Mouse (Mus musculus): ENCODE measurements around the gene Gm13023. TPM values are rescaled to one million over a fixed set of nuclear protein-coding genes. Genes with fewer than 3 reads are reported as not detected.

The Gm13023 gene
- not detected for total RNA-seq (2023)

GRCm38 (mm10) chr4:143789052-143789451 is at the start of gene Gm13023:
Gm13023 (plus strand) TSS chr4:143789352.

DNA sequence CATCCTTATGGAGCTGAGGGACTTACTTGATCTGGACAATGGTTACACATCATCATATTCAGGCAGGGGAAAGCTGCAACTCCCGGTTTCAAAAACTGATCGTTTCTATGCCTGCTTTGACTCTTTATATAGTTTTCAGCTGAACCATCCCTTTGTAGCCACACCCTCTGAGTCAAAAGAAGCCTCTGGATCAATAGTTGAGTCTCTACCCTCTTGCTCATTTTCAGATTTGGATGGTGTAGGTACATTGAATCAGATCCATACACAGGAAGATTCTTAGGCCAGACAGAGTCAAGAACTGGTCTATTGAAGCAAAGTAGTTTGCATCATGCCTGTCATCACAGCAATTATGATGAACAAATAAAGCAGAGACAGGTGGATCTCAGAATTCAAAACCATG is 26.8 kb downstream of the Gm13023 start, which contains the start of gene Gm13084:
Gene Gm13084, minus strand, starts transcription at position 101 of the 400 bp plus-strand sequence.

Other genes starting within 250 kb of the Gm13023 start
- not detected for gene BC080695, start 237.7 kb upstream of the Gm13023 start, total RNA-seq (2023)
- not detected for gene Gm13057, start 237.6 kb upstream of the Gm13023 start, total RNA-seq (2023)
- gene Gm13083, start 174.3 kb upstream of the Gm13023 start, total RNA-seq (2023) = not detected
- gene Gm13088, start 132.1 kb upstream of the Gm13023 start, total RNA-seq (2023) = not detected
- not detected for gene Gm13089, start 86.6 kb upstream of the Gm13023 start, total RNA-seq (2023)
- gene Gm13078, start 69.9 kb upstream of the Gm13023 start, total RNA-seq (2023) = not detected
- not detected for gene Gm13084, start 26.7 kb downstream of the Gm13023 start, total RNA-seq (2023)
- not detected for gene Gm13103, start 57.1 kb downstream of the Gm13023 start, total RNA-seq (2023)
- gene Pramef6, start 111.0 kb downstream of the Gm13023 start, total RNA-seq (2023) = not detected
- gene Pramef25, start 161.7 kb downstream of the Gm13023 start, total RNA-seq (2023) = not detected
- gene Gm13101, start 177.6 kb downstream of the Gm13023 start, total RNA-seq (2023) = not detected
- not detected for gene Pramef17, start 205.0 kb downstream of the Gm13023 start, total RNA-seq (2023)

Data from neutrophil, adult 59 days (primary cell).